Mouse (Mus musculus) erythroblast, embryonic 14.5 days (primary cell): ENCODE measurements around the gene S1pr5.

ENCODE experiments used
- GATA1 ChIP-seq: IDR thresholded peaks from 2 replicates; pipeline ENCODE4 v1.6.1; 2012; ENCODE audit warnings: low read length, inconsistent platforms, mixed read lengths
- TAL1 ChIP-seq: IDR thresholded peaks from 3 replicates; pipeline ENCODE4 v1.6.1; 2012; ENCODE audit warnings: low read length, inconsistent platforms, mixed read lengths

GRCm38 (mm10) chr9:21206848-21207247 lies 41.4 kb downstream of the S1pr5 start:
- TF ChIP-seq TAL1, result no peak
- no peak for TF ChIP-seq GATA1
